Comparison of ENCODE assay signal across 25 mouse cellular contexts in the genomic region with DNA sequence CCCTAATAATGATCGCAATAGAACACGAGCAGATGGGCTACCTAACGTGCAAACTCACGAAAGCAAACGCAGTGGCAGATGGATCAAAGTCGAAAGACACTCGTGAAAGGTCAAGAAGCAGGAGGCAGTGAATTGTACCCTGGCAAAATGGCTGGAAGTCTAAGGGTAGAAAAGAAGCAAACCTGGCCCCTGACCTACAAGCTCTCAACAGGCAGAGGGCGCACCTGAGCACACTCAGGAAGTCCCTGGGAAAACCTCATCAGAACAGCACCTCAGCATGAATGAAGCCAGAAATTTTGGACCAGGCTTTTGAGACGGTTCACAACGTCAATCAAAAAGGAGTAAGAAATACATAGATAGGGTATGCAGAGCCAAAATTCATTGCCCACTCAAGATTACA. TPM values are rescaled to one million over a fixed set of nuclear protein-coding genes. Genes with fewer than 3 reads are reported as not detected.
DNase-seq lines count a peak whose midpoint lies in the region; ATAC-seq and TF ChIP-seq lines count a peak whose summit lies in the region.
"Not testable (repeated sequence)": the region's sequence is repeated elsewhere in the genome, so short reads cannot be mapped to it uniquely, and the experiment has no call there.
"Had no signal": no experiment of that assay in that cellular context is flagged by ENCODE, and none has a peak within 500 bp of the region (broad histone marks: within the 10 kb centered on the region; RNA-seq: fewer than 3 reads in every experiment).

No protein-coding gene starts in this region.

- not testable (repeated sequence) for H3K9me3 ChIP-seq in liver, postnatal 0 days (ENCODE audit: low read length)

- H3K27me3 ChIP-seq in liver, postnatal 0 days (ENCODE audit: insufficient read depth, low read length) = not testable (repeated sequence)

- not testable (repeated sequence) for H3K36me3 ChIP-seq in liver, postnatal 0 days (replicated peaks; ENCODE audit: insufficient read depth, low read length)

- ATAC-seq in liver, postnatal 0 days = not testable (repeated sequence)

- not testable (repeated sequence) for H3K4me3 ChIP-seq in liver, postnatal 0 days (ENCODE audit: low read depth, low read length)

- not testable (repeated sequence) for TF ChIP-seq EP300 in liver, postnatal 0 days (IDR thresholded peaks at IDR 0.05; ENCODE audit: low read depth)

- H3K4me2 ChIP-seq in liver, postnatal 0 days (ENCODE audit: low read depth, low read length) = not testable (repeated sequence)

- WGBS in liver, postnatal 0 days (ENCODE audit: insufficient replicate concordance) = 2% methylated on average over 3 of the region's 10 CpGs

- not testable (repeated sequence) for H3K27ac ChIP-seq in liver, postnatal 0 days (ENCODE audit: low read depth)

- not testable (repeated sequence) for H3K9ac ChIP-seq in liver, postnatal 0 days (replicated peaks)

- H3K4me1 ChIP-seq in liver, postnatal 0 days (ENCODE audit: insufficient read depth) = not testable (repeated sequence)

- TF ChIP-seq CTCF in liver, postnatal 0 days (IDR thresholded peaks at IDR 0.05; ENCODE audit: low read depth) = peak; percentile 7; the same call in 1 of the 2 replicates

- DNase-seq in cerebellum, adult 11-12 months = peak; percentile 8
- peak; percentile 31 to 43 for DNase-seq in cerebellum, postnatal 25 days
- peak; percentile 8 for DNase-seq in heart, postnatal 4 days
- peak; percentile 6 for DNase-seq in kidney, postnatal 10 days
- peak; percentile 9 to 12 for DNase-seq in layer of hippocampus, postnatal 14 days (ENCODE audit: low spot score in 2 of 2)
- DNase-seq in liver, postnatal 0 days = not testable (repeated sequence)
- DNase-seq in right cerebral cortex, postnatal 10 days (ENCODE audit: low spot score in 2 of 2) = peak; percentile 33 to 36

RNA-seq across cellular contexts. Expression of a gene that starts 1.1 kb away (rescaled TPM):
- total RNA-seq in heart, postnatal 4 days (2021) = under 1 TPM; 0.29 to 0.41 TPM
- 1 to 10 TPM; 1.4 TPM for total RNA-seq in layer of hippocampus, postnatal 14 days (2021)
- not detected in 2 replicates for polyA plus RNA-seq in liver, postnatal 0 days (2015; fragmentation: Nextera tagmentation; extraction: Ambion mirVana)
- polyA plus RNA-seq: C2C12; liver, adult 2 months; myocyte; thymus, adult 2 months had no signal

RNA-seq across cellular contexts. Expression of a gene that starts 18.5 kb away (rescaled TPM):
- not detected for total RNA-seq in heart, postnatal 4 days (2021)
- total RNA-seq in layer of hippocampus, postnatal 14 days (2021) = under 1 TPM in 1 of 2 experiments, not detected in 1; 0.24 TPM
- polyA plus RNA-seq in liver, postnatal 0 days (2015; fragmentation: Nextera tagmentation; extraction: Ambion mirVana) = not detected in 2 replicates
- total RNA-seq: adrenal gland, postnatal 4 days; gastrocnemius, postnatal 14 days; heart, adult 8-10 months; left cerebral cortex, postnatal 10 days; liver, adult 2 months had no signal
- polyA plus RNA-seq: activated CD4-positive, CD25-positive, alpha-beta regulatory T cell, adult 4 months; C2C12; embryonic facial prominence, embryonic 14.5 days; heart, embryonic 16.5 days; hindbrain, embryonic 12.5 days; intestine, embryonic 14.5 days; liver, adult 2 months; lung, adult 2 months; midbrain, embryonic 12.5 days; myocyte; neural tube, embryonic 15.5 days; stomach, embryonic 14.5 days; thymus, adult 2 months; urinary bladder, adult 2 months had no signal
